In genomic region chr2:157030804-157031203, GRCm38 (mm10) we compare ENCODE assay signal across 8 mouse cellular contexts. TPM values are rescaled to one million over a fixed set of nuclear protein-coding genes. Genes with fewer than 3 reads are reported as not detected.
DNase-seq lines count a peak whose midpoint lies in the region; ATAC-seq and TF ChIP-seq lines count a peak whose summit lies in the region.

No protein-coding gene starts in this region.

- no peak overlapping the region for H3K4me2 ChIP-seq in heart, postnatal 0 days (ENCODE audit: low read depth, low read length)

- TF ChIP-seq EP300 in heart, postnatal 0 days (IDR thresholded peaks at IDR 0.05; ENCODE audit: low read depth): no peak

- peak overlapping the region; percentile 66 for H3K4me3 ChIP-seq in E14TG2a.4 (replicated peaks; ENCODE audit: low read length)
- no peak overlapping the region for H3K4me3 ChIP-seq in heart, postnatal 0 days (ENCODE audit: low read depth, low read length)

- no peak overlapping the region for H3K9ac ChIP-seq in heart, postnatal 0 days (replicated peaks; ENCODE audit: low read depth, low read length)

- H3K4me1 ChIP-seq in E14TG2a.4 (replicated peaks; ENCODE audit: low read depth, low read length): peaks cover 15% of the 10 kb centered on the region
- no peaks in the 10 kb centered on the region for H3K4me1 ChIP-seq in heart, postnatal 0 days (ENCODE audit: control insufficient read depth, insufficient read depth)

- no peak overlapping the region for H3K27ac ChIP-seq in heart, postnatal 0 days (ENCODE audit: low read depth)

- WGBS in heart, postnatal 0 days: 43% methylated on average over 9 of the region's 9 CpGs

- ATAC-seq in erythroblast, adult 5-6 weeks (replicated peaks; ENCODE audit: low FRiP score, poor library complexity, severe bottlenecking): peak; percentile 61
- peak; percentile 59 for ATAC-seq in heart, postnatal 0 days (ENCODE audit: insufficient read depth, low read depth)

- DNase-seq in adrenal gland, postnatal 4 days (ENCODE audit: low spot score in 2 of 2): peak; percentile 62 to 75
- peak; percentile 78 for DNase-seq in heart, postnatal 0 days (ENCODE audit: low spot score)
- DNase-seq in layer of hippocampus, adult 18-20 months (ENCODE audit: low spot score in 2 of 2): peak; percentile 73 to 90
- DNase-seq in lung, postnatal 10 days: peak; percentile 90
- DNase-seq in right cerebral cortex, adult 18-20 months: peak; percentile 85
- peak; percentile 68 for DNase-seq in urinary bladder, adult 2 months (ENCODE audit: low spot score)

- TF ChIP-seq CTCF in E14TG2a.4 (conservative IDR thresholded peaks at IDR 0.05; ENCODE audit: low read length): peak; percentile 76
- TF ChIP-seq CTCF in heart, postnatal 0 days (IDR thresholded peaks at IDR 0.05; ENCODE audit: low read depth): peak; percentile 87

- no peaks in the 10 kb centered on the region for H3K9me3 ChIP-seq in E14TG2a.4 (ENCODE audit: low read length)
- no peaks in the 10 kb centered on the region for H3K9me3 ChIP-seq in heart, postnatal 0 days (replicated peaks; ENCODE audit: control insufficient read depth, low read length)

- H3K27me3 ChIP-seq in E14TG2a.4 (ENCODE audit: insufficient read depth, low read length): 0 out of 2 replicates have a peak, but pooled peaks cover 4% of the 10 kb centered on the region
- H3K27me3 ChIP-seq in heart, postnatal 0 days (ENCODE audit: control insufficient read depth, insufficient read depth, low read length): no peaks in the 10 kb centered on the region

- peaks cover 31% of the 10 kb centered on the region for H3K36me3 ChIP-seq in E14TG2a.4 (ENCODE audit: insufficient read depth, low read length)
- H3K36me3 ChIP-seq in heart, postnatal 0 days (replicated peaks; ENCODE audit: control insufficient read depth, insufficient read depth, low read length): peaks cover 86% of the 10 kb centered on the region

RNA-seq across cellular contexts. Expression of gene Dsn1, which starts 23.9 kb away (rescaled TPM):
- 10 to 100 TPM; 19.9 to 22.3 TPM for total RNA-seq in adrenal gland, postnatal 4 days (2021)
- 12.3 and 14.8 TPM in 2 replicates for total RNA-seq in erythroblast, adult 5-6 weeks (2015; ENCODE audit: low replicate concordance)
- total RNA-seq in erythroblast, adult 5-6 weeks (2017; ENCODE audit: low replicate concordance): 21.2 TPM in 2 replicates
- 28.2 and 47.4 TPM in 2 replicates for total RNA-seq in heart, postnatal 0 days (2014; rRNA removed; ENCODE audit: low replicate concordance)
- polyA plus RNA-seq in heart, postnatal 0 days (2015; fragmentation: Nextera tagmentation; extraction: Ambion mirVana): 13.8 TPM in 2 replicates
- 1 to 10 TPM; 2.7 to 4.3 TPM for total RNA-seq in layer of hippocampus, adult 18-20 months (2021)
- polyA plus RNA-seq in urinary bladder, adult 2 months (2012; rRNA removed): 5.7 and 6.6 TPM in 2 replicates

RNA-seq across cellular contexts. Expression of gene Ndrg3, which starts 38.9 kb away (rescaled TPM):
- 10 to 100 TPM; 47.2 to 47.9 TPM for total RNA-seq in adrenal gland, postnatal 4 days (2021)
- total RNA-seq in erythroblast, adult 5-6 weeks (2015; ENCODE audit: low replicate concordance): 15.3 and 15.6 TPM in 2 replicates
- 9.2 and 10.3 TPM in 2 replicates for total RNA-seq in erythroblast, adult 5-6 weeks (2017; ENCODE audit: low replicate concordance)
- 21.9 and 27.2 TPM in 2 replicates for total RNA-seq in heart, postnatal 0 days (2014; rRNA removed; ENCODE audit: low replicate concordance)
- polyA plus RNA-seq in heart, postnatal 0 days (2015; fragmentation: Nextera tagmentation; extraction: Ambion mirVana): 16.2 and 17.1 TPM in 2 replicates
- total RNA-seq in layer of hippocampus, adult 18-20 months (2021): 100 to 1,000 TPM; 416 to 432 TPM
- 37.0 and 42.9 TPM in 2 replicates for polyA plus RNA-seq in urinary bladder, adult 2 months (2012; rRNA removed)

RNA-seq across cellular contexts. Expression of gene Soga1, which starts 48.2 kb away (rescaled TPM):
- 10 to 100 TPM; 46.3 to 47.0 TPM for total RNA-seq in adrenal gland, postnatal 4 days (2021)
- total RNA-seq in erythroblast, adult 5-6 weeks (2015; ENCODE audit: low replicate concordance): 0.21 and 1.3 TPM in 2 replicates
- 0.56 and 1.1 TPM in 2 replicates for total RNA-seq in erythroblast, adult 5-6 weeks (2017; ENCODE audit: low replicate concordance)
- 21.0 and 48.5 TPM in 2 replicates for total RNA-seq in heart, postnatal 0 days (2014; rRNA removed; ENCODE audit: low replicate concordance)
- polyA plus RNA-seq in heart, postnatal 0 days (2015; fragmentation: Nextera tagmentation; extraction: Ambion mirVana): 1.0 and 1.1 TPM in 2 replicates
- 10 to 100 TPM; 32.4 to 34.1 TPM for total RNA-seq in layer of hippocampus, adult 18-20 months (2021)
- 3.0 and 7.1 TPM in 2 replicates for polyA plus RNA-seq in urinary bladder, adult 2 months (2012; rRNA removed)

RNA-seq across cellular contexts. Expression of gene Tldc2, which starts 56.1 kb away (rescaled TPM):
- not detected for total RNA-seq in adrenal gland, postnatal 4 days (2021)
- total RNA-seq in erythroblast, adult 5-6 weeks (2015; ENCODE audit: low replicate concordance): not detected in 2 replicates
- not detected in 2 replicates for total RNA-seq in erythroblast, adult 5-6 weeks (2017; ENCODE audit: low replicate concordance)
- not detected in 2 replicates for total RNA-seq in heart, postnatal 0 days (2014; rRNA removed; ENCODE audit: low replicate concordance)
- polyA plus RNA-seq in heart, postnatal 0 days (2015; fragmentation: Nextera tagmentation; extraction: Ambion mirVana): not detected in 2 replicates
- total RNA-seq in layer of hippocampus, adult 18-20 months (2021): not detected
- polyA plus RNA-seq in urinary bladder, adult 2 months (2012; rRNA removed): 0.19 TPM in 1 of 2 replicates, not detected in the other

Comparison
In these comparisons a context has a peak if more than half of its experiments do, and no peak if none do; other contexts are left out.
1. RNA of gene Ndrg3, which starts 38.9 kb away (total RNA-seq): 416 to 432 TPM in layer of hippocampus, adult 18-20 months; 47.2 to 47.9 TPM in adrenal gland, postnatal 4 days, 21.9 to 27.2 TPM in heart, postnatal 0 days and 9.2 to 15.6 TPM in erythroblast, adult 5-6 weeks; every median in the first group is over 4 times any median in the second.
2. Peak in every context shown above with its lines, with median percentiles within 50 percentile points of each other: DNase-seq.